Mouse (Mus musculus): ENCODE data around the gene Kcna5. TPM values are rescaled to one million over a fixed set of nuclear protein-coding genes. Genes with fewer than 3 reads are reported as not detected.

The Kcna5 gene
- polyA plus RNA-seq, 1 experiment, result not detected

GRCm38 (mm10) chr6:126513154-126513553, 22.1 kb downstream of the Kcna5 start:
- H3K27ac ChIP-seq (ENCODE audit: insufficient read depth, low read length), result no peak overlapping the region
- H3K4me1 ChIP-seq (ENCODE audit: control insufficient read depth, insufficient read depth, low read length), result no peaks in the 10 kb centered on the region
- no peak for TF ChIP-seq POLR2A (IDR thresholded peaks at IDR 0.05; ENCODE audit: low read depth, low read length)
- no peak for TF ChIP-seq CTCF (IDR thresholded peaks at IDR 0.05; ENCODE audit: borderline replicate concordance, insufficient read depth, low read length)
- H3K4me3 ChIP-seq (ENCODE audit: insufficient read depth, low read length), result no peak overlapping the region

- TF ChIP-seq POLR2A (IDR thresholded peaks at IDR 0.05; ENCODE audit: low read depth, low read length) (no peak), CTCF (IDR thresholded peaks at IDR 0.05; ENCODE audit: borderline replicate concordance, insufficient read depth, low read length) (no peak)
- no peak overlapping the region for H3K4me3 ChIP-seq (ENCODE audit: insufficient read depth, low read length)
- H3K27ac ChIP-seq (ENCODE audit: insufficient read depth, low read length), result no peak overlapping the region
- H3K4me1 ChIP-seq (ENCODE audit: control insufficient read depth, insufficient read depth, low read length), result no peaks in the 10 kb centered on the region
These were observed 26.5 kb downstream of the Kcna5 start for GRCm38 (mm10) chr6:126508671-126509070.

DNA sequence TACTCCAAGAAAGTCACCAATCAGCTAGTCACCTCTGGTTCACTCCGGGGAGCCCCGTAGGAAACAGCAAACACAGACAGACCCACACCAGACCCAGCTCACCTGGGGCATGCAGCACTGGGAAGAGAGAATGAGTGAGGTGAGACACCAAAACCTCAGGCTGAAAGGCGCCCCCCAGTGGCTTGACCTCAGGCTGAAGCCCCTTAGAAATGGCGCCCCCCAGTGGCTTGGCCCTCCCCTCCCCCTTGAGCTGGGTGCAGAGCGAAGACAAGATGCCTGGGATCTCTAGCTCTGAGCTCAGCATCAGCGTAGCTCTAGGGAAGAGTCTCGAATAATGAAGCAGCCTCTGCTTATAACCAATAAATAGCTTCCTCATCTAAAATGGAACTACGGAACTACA, 31.3 kb downstream of the Kcna5 start:
- Histone ChIP-seq H3K27ac (ENCODE audit: insufficient read depth, low read length) (no peak overlapping the region), H3K4me1 (ENCODE audit: control insufficient read depth, insufficient read depth, low read length) (0 out of 2 replicates have a peak, but pooled peaks cover 2% of the 10 kb centered on the region), H3K4me3 (ENCODE audit: insufficient read depth, low read length) (no peak overlapping the region)
- TF ChIP-seq CTCF (IDR thresholded peaks at IDR 0.05; ENCODE audit: borderline replicate concordance, insufficient read depth, low read length), result no peak
- no peak for TF ChIP-seq POLR2A (IDR thresholded peaks at IDR 0.05; ENCODE audit: low read depth, low read length)

GRCm38 (mm10) chr6:126502691-126503301, 32.4 kb downstream of the Kcna5 start:
- TF ChIP-seq POLR2A (IDR thresholded peaks at IDR 0.05; ENCODE audit: low read depth, low read length) (no peak), CTCF (IDR thresholded peaks at IDR 0.05; ENCODE audit: borderline replicate concordance, insufficient read depth, low read length) (no peak)

DNA sequence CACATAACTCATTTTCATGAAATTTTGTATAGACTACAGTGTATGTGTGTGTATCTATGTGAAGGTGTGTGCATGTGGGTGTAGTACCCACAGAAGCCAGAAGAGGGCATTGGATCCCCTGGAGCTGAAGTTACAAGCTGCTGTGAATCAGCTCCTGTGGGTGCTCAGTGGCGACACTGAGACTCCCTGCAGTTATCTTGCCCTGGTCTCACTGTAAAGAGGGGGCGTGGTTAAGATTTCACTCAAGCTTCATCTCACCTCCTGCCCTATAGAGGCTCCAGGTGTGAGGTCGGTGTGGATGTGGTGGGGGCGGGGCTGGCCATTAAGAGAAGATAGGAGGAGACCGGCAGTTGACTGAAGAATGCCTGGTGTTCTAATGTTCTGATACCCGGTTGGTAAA, 34.2 kb downstream of the Kcna5 start:
- Histone ChIP-seq H3K4me1 (ENCODE audit: control insufficient read depth, insufficient read depth, low read length) (0 out of 2 replicates have a peak, but pooled peaks cover 2% of the 10 kb centered on the region), H3K27ac (ENCODE audit: insufficient read depth, low read length) (no peak overlapping the region), H3K4me3 (ENCODE audit: insufficient read depth, low read length) (no peak overlapping the region)
- TF ChIP-seq CTCF (IDR thresholded peaks at IDR 0.05; ENCODE audit: borderline replicate concordance, insufficient read depth, low read length) (no peak), POLR2A (IDR thresholded peaks at IDR 0.05; ENCODE audit: low read depth, low read length) (no peak)

More at GRCm38 (mm10) chr6:126502691-126503301, 32.4 kb downstream of the Kcna5 start:
- Histone ChIP-seq H3K27ac (ENCODE audit: insufficient read depth, low read length) (no peak overlapping the region), H3K4me3 (ENCODE audit: insufficient read depth, low read length) (no peak overlapping the region), H3K4me1 (ENCODE audit: control insufficient read depth, insufficient read depth, low read length) (0 out of 2 replicates have a peak, but pooled peaks cover 2% of the 10 kb centered on the region)

GRCm38 (mm10) chr6:126500088-126500487, 35.1 kb downstream of the Kcna5 start:
- TF ChIP-seq CTCF (IDR thresholded peaks at IDR 0.05; ENCODE audit: borderline replicate concordance, insufficient read depth, low read length) (peak; percentile 87), POLR2A (IDR thresholded peaks at IDR 0.05; ENCODE audit: low read depth, low read length) (no peak)
- H3K4me3 ChIP-seq (ENCODE audit: insufficient read depth, low read length), result no peak overlapping the region
- H3K27ac ChIP-seq (ENCODE audit: insufficient read depth, low read length), result no peak overlapping the region
- 0 out of 2 replicates have a peak, but pooled peaks cover 2% of the 10 kb centered on the region for H3K4me1 ChIP-seq (ENCODE audit: control insufficient read depth, insufficient read depth, low read length)

- Histone ChIP-seq H3K27ac (ENCODE audit: insufficient read depth, low read length) (no peak overlapping the region), H3K4me3 (ENCODE audit: insufficient read depth, low read length) (no peak overlapping the region), H3K4me1 (ENCODE audit: control insufficient read depth, insufficient read depth, low read length) (0 out of 2 replicates have a peak, but pooled peaks cover 2% of the 10 kb centered on the region)
- TF ChIP-seq CTCF (IDR thresholded peaks at IDR 0.05; ENCODE audit: borderline replicate concordance, insufficient read depth, low read length) (peak; percentile 56; the same call in 1 of the 2 replicates), POLR2A (IDR thresholded peaks at IDR 0.05; ENCODE audit: low read depth, low read length) (no peak)
These were observed 37.3 kb downstream of the Kcna5 start for GRCm38 (mm10) chr6:126497878-126498277.

- Histone ChIP-seq H3K4me3 (ENCODE audit: insufficient read depth, low read length) (no peak overlapping the region), H3K27ac (ENCODE audit: insufficient read depth, low read length) (no peak overlapping the region), H3K4me1 (ENCODE audit: control insufficient read depth, insufficient read depth, low read length) (no peaks in the 10 kb centered on the region)
- TF ChIP-seq POLR2A (IDR thresholded peaks at IDR 0.05; ENCODE audit: low read depth, low read length), result no peak
- no peak for TF ChIP-seq CTCF (IDR thresholded peaks at IDR 0.05; ENCODE audit: borderline replicate concordance, insufficient read depth, low read length)
These were observed 37.9 kb downstream of the Kcna5 start for GRCm38 (mm10) chr6:126497173-126497839.

DNA sequence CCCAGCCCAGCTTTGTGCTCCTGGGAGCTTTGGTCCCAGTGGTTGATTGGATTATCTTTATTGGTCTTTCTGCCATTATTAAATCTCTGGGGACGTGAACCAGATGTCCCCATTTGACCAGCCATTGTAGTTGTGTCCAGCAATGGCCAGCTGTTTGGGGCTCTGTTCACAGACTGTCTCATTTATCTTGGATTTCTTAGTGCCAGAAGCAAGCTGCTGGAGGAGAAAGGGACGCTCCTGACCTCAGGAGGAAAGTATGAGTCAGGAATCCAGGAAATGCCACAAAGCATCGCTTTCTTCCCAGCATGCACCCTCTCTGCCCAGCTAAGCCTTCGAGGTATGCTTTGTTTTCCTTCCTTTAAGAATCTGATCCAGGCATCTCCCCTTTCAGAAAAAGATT, 48.1 kb downstream of the Kcna5 start:
- peaks cover 20% of the 10 kb centered on the region for H3K4me1 ChIP-seq (ENCODE audit: control insufficient read depth, insufficient read depth, low read length)
- H3K27ac ChIP-seq (ENCODE audit: insufficient read depth, low read length), result peak overlapping the region; percentile 71
- TF ChIP-seq POLR2A (IDR thresholded peaks at IDR 0.05; ENCODE audit: low read depth, low read length), result no peak
- TF ChIP-seq CTCF (IDR thresholded peaks at IDR 0.05; ENCODE audit: borderline replicate concordance, insufficient read depth, low read length), result no peak
- no peak overlapping the region for H3K4me3 ChIP-seq (ENCODE audit: insufficient read depth, low read length)

DNA sequence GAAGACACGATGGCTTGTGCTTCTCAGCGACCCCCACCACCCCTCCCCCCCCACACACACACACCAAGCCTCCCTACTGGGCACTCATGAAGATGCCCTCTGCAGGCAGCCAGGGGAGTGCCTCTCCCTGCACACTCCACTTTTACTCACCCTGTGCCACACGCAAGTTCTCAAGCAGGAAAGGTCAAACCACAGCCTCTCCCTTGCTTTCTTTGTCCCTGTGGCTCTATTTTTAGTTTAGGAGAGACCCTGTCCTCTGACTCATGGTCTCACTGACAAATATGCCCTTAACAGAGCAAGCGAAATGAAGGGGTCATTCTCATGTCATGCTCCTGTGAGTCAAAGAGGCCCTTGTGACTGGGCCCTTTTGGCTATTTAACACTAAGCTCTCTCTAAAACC, 50.3 kb downstream of the Kcna5 start:
- TF ChIP-seq CTCF (IDR thresholded peaks at IDR 0.05; ENCODE audit: borderline replicate concordance, insufficient read depth, low read length) (0 out of 2 replicates have a peak, but pooled peaks have one; percentile 5), POLR2A (IDR thresholded peaks at IDR 0.05; ENCODE audit: low read depth, low read length) (no peak)
- peak overlapping the region; percentile 32; the same call in 1 of the 2 replicates for H3K27ac ChIP-seq (ENCODE audit: insufficient read depth, low read length)
- no peak overlapping the region for H3K4me3 ChIP-seq (ENCODE audit: insufficient read depth, low read length)
- H3K4me1 ChIP-seq (ENCODE audit: control insufficient read depth, insufficient read depth, low read length), result peaks cover 20% of the 10 kb centered on the region
